Mouse (Mus musculus) E14TG2a.4 (cell line): ENCODE measurements at regions not wholly inside any gene's neighbourhood (a gene's known extent, or its start where the extent isn't known, plus 50 kb on each side); places are given as distances from the start of the nearest gene placed in this dataset.

Source experiments
- H3K27me3 ChIP-seq: 2 replicates; pipeline ENCODE4 v1.6.1; 2014; ENCODE audit warnings: low read length, control low read depth; ENCODE audit not compliant: insufficient read depth
- H3K36me3 ChIP-seq: 2 replicates; pipeline ENCODE4 v1.6.1; 2014; ENCODE audit warnings: low read length, control low read depth; ENCODE audit not compliant: insufficient read depth
- H3K4me1 ChIP-seq: replicated peaks from 2 replicates; pipeline ENCODE4 v1.6.1; 2014; ENCODE audit warnings: low read depth, low read length, control low read depth
- H3K4me3 ChIP-seq: replicated peaks from 2 replicates; pipeline ENCODE4 v1.5.1; 2014; ENCODE audit warnings: mild to moderate bottlenecking, low read length
- H3K9me3 ChIP-seq: 2 replicates; pipeline ENCODE4 v1.6.1; 2014; ENCODE audit warnings: low read length, control low read depth
- CTCF ChIP-seq: conservative IDR thresholded peaks from 2 replicates; pipeline ENCODE4 v1.5.1; 2014; ENCODE audit warnings: low read length
- NANOG ChIP-seq: IDR thresholded peaks from 2 replicates; pipeline ENCODE4 v1.6.1; 2014; ENCODE audit warnings: borderline replicate concordance, low read length, mixed read lengths
- POU5F1 ChIP-seq: IDR thresholded peaks from 2 replicates; pipeline ENCODE4 v1.6.1; 2014; ENCODE audit warnings: low read length, borderline replicate concordance

GRCm38 (mm10) chr5:39426053-39426452, 329.2 kb downstream of the Hs3st1 start:
- Histone ChIP-seq H3K9me3 (no peaks in the 10 kb centered on the region), H3K4me1 (no peaks in the 10 kb centered on the region), H3K36me3 (no peaks in the 10 kb centered on the region), H3K4me3 (no peak overlapping the region), H3K27me3 (no peaks in the 10 kb centered on the region)
- TF ChIP-seq CTCF, result no peak
- TF ChIP-seq POU5F1, result no peak
- no peak for TF ChIP-seq NANOG

GRCm38 (mm10) chr5:39423720-39424119, 331.6 kb downstream of the Hs3st1 start:
- H3K4me3 ChIP-seq, result no peak overlapping the region
- TF ChIP-seq CTCF, result no peak
- TF ChIP-seq POU5F1, result no peak
- no peak for TF ChIP-seq NANOG
- H3K27me3 ChIP-seq, result no peaks in the 10 kb centered on the region
- no peaks in the 10 kb centered on the region for H3K4me1 ChIP-seq
- no peaks in the 10 kb centered on the region for H3K9me3 ChIP-seq
- no peaks in the 10 kb centered on the region for H3K36me3 ChIP-seq

- H3K27me3 ChIP-seq, result no peaks in the 10 kb centered on the region
- H3K4me3 ChIP-seq, result no peak overlapping the region
- no peaks in the 10 kb centered on the region for H3K9me3 ChIP-seq
- no peaks in the 10 kb centered on the region for H3K36me3 ChIP-seq
- TF ChIP-seq CTCF, result no peak
- no peak for TF ChIP-seq NANOG
- TF ChIP-seq POU5F1, result no peak
- no peaks in the 10 kb centered on the region for H3K4me1 ChIP-seq
These were observed 336.5 kb downstream of the Hs3st1 start for GRCm38 (mm10) chr5:39418795-39419194.

DNA sequence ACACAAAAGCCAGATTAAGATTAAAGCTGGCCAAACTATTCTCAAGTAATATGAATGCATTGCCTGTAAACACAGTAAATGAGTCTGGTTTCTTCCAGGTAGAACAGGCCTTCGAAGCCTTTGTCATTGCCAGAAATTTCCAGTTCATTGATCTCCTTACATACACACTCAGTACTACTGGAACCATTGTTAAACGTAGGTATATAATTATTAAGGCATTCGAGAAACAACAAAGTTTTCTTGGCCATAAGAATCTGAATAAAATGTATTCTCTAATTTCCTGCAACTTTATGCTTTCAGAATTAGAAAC, 337.5 kb downstream of the Hs3st1 start:
- H3K36me3 ChIP-seq, result no peaks in the 10 kb centered on the region
- no peaks in the 10 kb centered on the region for H3K9me3 ChIP-seq
- H3K27me3 ChIP-seq, result no peaks in the 10 kb centered on the region
- TF ChIP-seq POU5F1 (no peak), CTCF (no peak), NANOG (no peak)
- no peak overlapping the region for H3K4me3 ChIP-seq
- H3K4me1 ChIP-seq, result no peaks in the 10 kb centered on the region

DNA sequence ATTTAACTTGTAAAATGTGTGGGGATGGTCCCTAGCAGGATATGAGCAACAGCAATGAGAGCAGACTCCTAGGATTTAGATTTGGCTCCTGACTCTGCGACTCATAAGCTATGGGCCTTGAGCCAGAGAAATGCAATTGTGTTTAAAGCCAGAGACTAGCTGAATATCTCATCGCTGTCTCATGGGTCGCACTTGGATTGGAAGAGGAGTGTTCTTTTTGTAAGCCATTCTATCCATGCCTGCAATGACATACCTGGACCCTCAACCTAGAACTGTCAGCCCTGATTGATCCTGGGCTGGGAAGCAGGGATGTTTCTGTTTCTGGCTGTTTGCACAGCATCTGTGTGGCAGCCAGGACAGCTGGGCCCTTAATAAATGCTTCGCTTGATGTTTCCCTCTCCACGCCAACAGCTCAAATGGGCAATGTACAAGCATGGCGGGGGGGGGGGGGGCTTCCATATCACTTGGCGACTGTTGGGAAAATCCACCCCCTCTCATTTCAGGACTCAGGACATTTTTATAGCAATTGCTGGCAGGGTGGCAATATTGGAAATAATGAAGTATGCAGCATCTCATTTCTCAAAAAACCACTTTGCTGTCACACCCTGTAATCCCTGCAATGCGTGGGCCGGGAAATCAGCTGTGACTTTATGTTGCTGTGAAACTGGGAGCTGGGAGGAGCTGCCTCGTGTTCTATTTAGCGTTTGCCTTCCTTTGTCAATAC, 338.0 kb downstream of the Hs3st1 start:
- Histone ChIP-seq H3K4me3 (no peak overlapping the region), H3K9me3 (no peaks in the 10 kb centered on the region), H3K36me3 (no peaks in the 10 kb centered on the region), H3K4me1 (no peaks in the 10 kb centered on the region), H3K27me3 (no peaks in the 10 kb centered on the region)
- TF ChIP-seq CTCF (no peak), POU5F1 (no peak), NANOG (no peak)

DNA sequence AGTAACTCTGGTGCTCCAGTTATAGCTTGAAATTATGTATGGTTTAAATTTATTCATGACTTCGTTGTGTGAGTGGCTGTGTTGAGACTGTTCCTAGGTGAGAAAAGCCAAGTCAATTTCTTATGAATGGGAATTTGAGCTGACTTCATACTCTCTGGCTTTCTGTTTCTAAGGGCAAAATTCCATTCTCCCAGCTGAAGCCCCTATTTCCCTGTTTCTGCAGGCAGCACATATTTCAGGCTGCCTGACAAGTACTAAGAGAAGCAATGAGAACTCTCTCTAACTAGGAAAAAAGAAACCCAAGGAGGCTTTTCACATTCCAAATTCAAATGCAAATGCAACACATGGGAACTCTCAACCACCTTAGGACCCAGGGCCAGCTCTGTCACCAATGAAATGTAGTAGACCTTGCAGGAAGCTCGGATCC, 338.7 kb downstream of the Hs3st1 start:
- H3K9me3 ChIP-seq, result no peaks in the 10 kb centered on the region
- TF ChIP-seq NANOG (no peak), CTCF (no peak), POU5F1 (no peak)

GRCm38 (mm10) chr5:39412756-39413155, 342.5 kb downstream of the Hs3st1 start:
- Histone ChIP-seq H3K9me3 (no peaks in the 10 kb centered on the region), H3K27me3 (no peaks in the 10 kb centered on the region), H3K36me3 (no peaks in the 10 kb centered on the region), H3K4me1 (no peaks in the 10 kb centered on the region; the same call in 1 of the 2 replicates), H3K4me3 (no peak overlapping the region)
- TF ChIP-seq POU5F1, result no peak
- TF ChIP-seq NANOG, result no peak
- no peak for TF ChIP-seq CTCF

More for the DNA sequence above, 338.7 kb downstream of the Hs3st1 start:
- H3K4me1 ChIP-seq, result no peaks in the 10 kb centered on the region
- no peaks in the 10 kb centered on the region for H3K27me3 ChIP-seq
- no peaks in the 10 kb centered on the region for H3K36me3 ChIP-seq
- no peak overlapping the region for H3K4me3 ChIP-seq

DNA sequence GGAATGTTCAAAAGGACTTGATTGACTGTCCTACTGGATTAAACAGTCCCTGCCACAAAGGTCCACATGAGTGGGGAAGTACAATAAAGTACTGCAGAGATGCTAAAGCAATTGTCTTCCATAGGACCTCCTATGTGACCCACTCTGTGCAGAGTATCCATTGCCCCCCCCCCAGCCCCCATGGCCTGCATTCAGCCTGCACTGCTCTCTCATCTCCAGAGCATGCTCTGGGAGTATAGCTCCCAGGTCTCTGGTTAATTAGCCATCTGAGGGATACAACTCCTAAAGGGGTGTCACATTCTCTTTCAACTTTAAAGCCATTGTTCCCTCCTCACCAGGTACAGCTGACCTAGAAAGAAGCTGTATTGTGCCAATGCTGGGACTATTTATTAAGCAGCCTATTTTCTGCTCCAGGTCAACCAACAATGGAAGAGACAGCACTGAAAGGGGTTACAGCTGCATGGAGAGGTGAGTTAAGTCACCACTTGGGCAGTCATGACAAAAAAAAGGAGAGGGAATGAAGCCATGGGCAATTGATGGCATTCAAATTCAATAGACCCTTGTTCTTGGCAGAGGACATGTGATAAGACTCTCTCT, 364.8 kb downstream of the Hs3st1 start:
- TF ChIP-seq POU5F1, result no peak
- no peaks in the 10 kb centered on the region for H3K4me1 ChIP-seq
- H3K4me3 ChIP-seq, result no peak overlapping the region
- no peaks in the 10 kb centered on the region for H3K27me3 ChIP-seq
- H3K36me3 ChIP-seq, result no peaks in the 10 kb centered on the region
- H3K9me3 ChIP-seq, result no peaks in the 10 kb centered on the region

- H3K4me3 ChIP-seq, result no peak overlapping the region
- no peaks in the 10 kb centered on the region for H3K27me3 ChIP-seq
- no peak for TF ChIP-seq POU5F1
- no peak for TF ChIP-seq NANOG
- H3K9me3 ChIP-seq, result no peaks in the 10 kb centered on the region
- H3K36me3 ChIP-seq, result no peaks in the 10 kb centered on the region
- no peaks in the 10 kb centered on the region for H3K4me1 ChIP-seq
These were observed 370.9 kb downstream of the Hs3st1 start for GRCm38 (mm10) chr5:39384410-39384809.
